Mouse (Mus musculus): Measurements from ENCODE around the gene Stpg4. TPM values are rescaled to one million over a fixed set of nuclear protein-coding genes. Genes with fewer than 3 reads are reported as not detected.

The Stpg4 gene
- total and polyA plus RNA-seq, 3 experiments = 0.33 TPM; not detected in 2

GRCm38 (mm10) chr17:87353745-87354320 lies 73.7 kb downstream of the Stpg4 start:
- Histone ChIP-seq H3K4me3 (ENCODE audit: low read depth, low read length) (no peak overlapping the region), H3K36me3 (replicated peaks) (peaks cover 96% of the 10 kb centered on the region), H3K9me3 (replicated peaks) (no peaks in the 10 kb centered on the region), H3K4me1 (ENCODE audit: insufficient read depth, low read depth, low read length) (no peaks in the 10 kb centered on the region; the same call in 1 of the 2 replicates), H3K27me3 (ENCODE audit: insufficient read depth, low read length) (no peaks in the 10 kb centered on the region)
- no peak for ATAC-seq (ENCODE audit: extremely low read depth, insufficient number of reproducible peaks, low FRiP score, poor library complexity, severe bottlenecking)
- TF ChIP-seq GATA2 (IDR thresholded peaks at IDR 0.05; ENCODE audit: borderline replicate concordance, low read depth, low read length) (no peak), GATA1 (IDR thresholded peaks at IDR 0.05; ENCODE audit: borderline replicate concordance, low read length) (no peak), POLR2AphosphoS5 (IDR thresholded peaks at IDR 0.05; ENCODE audit: insufficient replicate concordance, low read depth, low read length) (no peak), TAL1 (conservative IDR thresholded peaks at IDR 0.05; ENCODE audit: low read depth, low read length) (no peak), CTCF (IDR thresholded peaks at IDR 0.05; ENCODE audit: low read depth, low read length) (no peak)
- DNase-seq (ENCODE audit: low spot score) = no peak

- H3K9me3 ChIP-seq (replicated peaks) = no peaks in the 10 kb centered on the region
- ATAC-seq (ENCODE audit: extremely low read depth, insufficient number of reproducible peaks, low FRiP score, poor library complexity, severe bottlenecking) (no peak), DNase-seq (ENCODE audit: low spot score) (no peak)
- H3K4me1 ChIP-seq (ENCODE audit: insufficient read depth, low read depth, low read length) = no peaks in the 10 kb centered on the region; the same call in 1 of the 2 replicates
- TF ChIP-seq GATA1 (IDR thresholded peaks at IDR 0.05; ENCODE audit: borderline replicate concordance, low read length) (no peak), POLR2AphosphoS5 (IDR thresholded peaks at IDR 0.05; ENCODE audit: insufficient replicate concordance, low read depth, low read length) (no peak), TAL1 (conservative IDR thresholded peaks at IDR 0.05; ENCODE audit: low read depth, low read length) (no peak), GATA2 (IDR thresholded peaks at IDR 0.05; ENCODE audit: borderline replicate concordance, low read depth, low read length) (no peak), CTCF (IDR thresholded peaks at IDR 0.05; ENCODE audit: low read depth, low read length) (no peak)
- no peaks in the 10 kb centered on the region for H3K27me3 ChIP-seq (ENCODE audit: insufficient read depth, low read length)
- H3K4me3 ChIP-seq (ENCODE audit: low read depth, low read length) = no peak overlapping the region
- peaks cover 96% of the 10 kb centered on the region for H3K36me3 ChIP-seq (replicated peaks)
Observed at GRCm38 (mm10) chr17:87352898-87353225, 74.7 kb downstream of the Stpg4 start.

GRCm38 (mm10) chr17:87352106-87352897 lies 75.2 kb downstream of the Stpg4 start:
- H3K36me3 ChIP-seq (replicated peaks) = peaks cover 95% of the 10 kb centered on the region
- no peaks in the 10 kb centered on the region; the same call in 1 of the 2 replicates for H3K4me1 ChIP-seq (ENCODE audit: insufficient read depth, low read depth, low read length)
- no peak overlapping the region for H3K4me3 ChIP-seq (ENCODE audit: low read depth, low read length)
- H3K9me3 ChIP-seq (replicated peaks) = no peaks in the 10 kb centered on the region
- no peak for DNase-seq (ENCODE audit: low spot score)
- H3K27me3 ChIP-seq (ENCODE audit: insufficient read depth, low read length) = no peaks in the 10 kb centered on the region
- no peak for ATAC-seq (ENCODE audit: extremely low read depth, insufficient number of reproducible peaks, low FRiP score, poor library complexity, severe bottlenecking)
- TF ChIP-seq CTCF (IDR thresholded peaks at IDR 0.05; ENCODE audit: low read depth, low read length) (no peak), TAL1 (conservative IDR thresholded peaks at IDR 0.05; ENCODE audit: low read depth, low read length) (no peak), GATA2 (IDR thresholded peaks at IDR 0.05; ENCODE audit: borderline replicate concordance, low read depth, low read length) (no peak), POLR2AphosphoS5 (IDR thresholded peaks at IDR 0.05; ENCODE audit: insufficient replicate concordance, low read depth, low read length) (no peak), GATA1 (IDR thresholded peaks at IDR 0.05; ENCODE audit: borderline replicate concordance, low read length) (no peak)

GRCm38 (mm10) chr17:87351241-87352105 lies 76.1 kb downstream of the Stpg4 start:
- Histone ChIP-seq H3K4me1 (ENCODE audit: insufficient read depth, low read depth, low read length) (no peaks in the 10 kb centered on the region; the same call in 1 of the 2 replicates), H3K4me3 (ENCODE audit: low read depth, low read length) (no peak overlapping the region), H3K27me3 (ENCODE audit: insufficient read depth, low read length) (no peaks in the 10 kb centered on the region), H3K36me3 (replicated peaks) (peaks cover 95% of the 10 kb centered on the region), H3K9me3 (replicated peaks) (no peaks in the 10 kb centered on the region)
- no peak for TF ChIP-seq TAL1 (conservative IDR thresholded peaks at IDR 0.05; ENCODE audit: low read depth, low read length)
- no peak for TF ChIP-seq POLR2AphosphoS5 (IDR thresholded peaks at IDR 0.05; ENCODE audit: insufficient replicate concordance, low read depth, low read length)
- no peak for TF ChIP-seq GATA2 (IDR thresholded peaks at IDR 0.05; ENCODE audit: borderline replicate concordance, low read depth, low read length)
- TF ChIP-seq CTCF (IDR thresholded peaks at IDR 0.05; ENCODE audit: low read depth, low read length) = no peak
- TF ChIP-seq GATA1 (IDR thresholded peaks at IDR 0.05; ENCODE audit: borderline replicate concordance, low read length) = no peak
- ATAC-seq (ENCODE audit: extremely low read depth, insufficient number of reproducible peaks, low FRiP score, poor library complexity, severe bottlenecking) (no peak), DNase-seq (ENCODE audit: low spot score) (no peak)

GRCm38 (mm10) chr17:87350471-87351240 lies 76.9 kb downstream of the Stpg4 start:
- ATAC-seq (ENCODE audit: extremely low read depth, insufficient number of reproducible peaks, low FRiP score, poor library complexity, severe bottlenecking) (no peak), DNase-seq (ENCODE audit: low spot score) (no peak)
- Histone ChIP-seq H3K4me1 (ENCODE audit: insufficient read depth, low read depth, low read length) (no peaks in the 10 kb centered on the region; the same call in 1 of the 2 replicates), H3K9me3 (replicated peaks) (no peaks in the 10 kb centered on the region), H3K36me3 (replicated peaks) (peaks cover 95% of the 10 kb centered on the region), H3K4me3 (ENCODE audit: low read depth, low read length) (no peak overlapping the region), H3K27me3 (ENCODE audit: insufficient read depth, low read length) (no peaks in the 10 kb centered on the region)
- no peak for TF ChIP-seq GATA2 (IDR thresholded peaks at IDR 0.05; ENCODE audit: borderline replicate concordance, low read depth, low read length)
- TF ChIP-seq CTCF (IDR thresholded peaks at IDR 0.05; ENCODE audit: low read depth, low read length) = no peak
- no peak for TF ChIP-seq POLR2AphosphoS5 (IDR thresholded peaks at IDR 0.05; ENCODE audit: insufficient replicate concordance, low read depth, low read length)
- TF ChIP-seq GATA1 (IDR thresholded peaks at IDR 0.05; ENCODE audit: borderline replicate concordance, low read length) = no peak
- TF ChIP-seq TAL1 (conservative IDR thresholded peaks at IDR 0.05; ENCODE audit: low read depth, low read length) = no peak

All from G1E (cell line).